Mouse (Mus musculus): ENCODE data around the gene U2af1l4.
A peak's percentile ranks its signal among the peaks of the same experiment; 100 is the strongest.

- TF ChIP-seq CTCF (IDR thresholded peaks at IDR 0.05; ENCODE audit: low read depth, low read length) = no peak
- peak; percentile 99 for TF ChIP-seq POLR2A (IDR thresholded peaks at IDR 0.05; ENCODE audit: insufficient read depth, low read length)
- no peak for TF ChIP-seq EP300 (IDR thresholded peaks at IDR 0.05; ENCODE audit: insufficient read depth, low read depth, low read length)
Observed at GRCm38 (mm10) chr7:30552102-30553020, 10.7 kb upstream of the U2af1l4 start, which contains the start of the genes Hspb6 and Proser3.

Data from ES-Bruce4 (cell line).